Mouse (Mus musculus): Measurements from ENCODE around the gene Lhfpl5. TPM values are rescaled to one million over a fixed set of nuclear protein-coding genes. Genes with fewer than 3 reads are reported as not detected.

The Lhfpl5 gene
- polyA plus RNA-seq, 1 experiment from 2014 or later: 0.39 TPM

DNA sequence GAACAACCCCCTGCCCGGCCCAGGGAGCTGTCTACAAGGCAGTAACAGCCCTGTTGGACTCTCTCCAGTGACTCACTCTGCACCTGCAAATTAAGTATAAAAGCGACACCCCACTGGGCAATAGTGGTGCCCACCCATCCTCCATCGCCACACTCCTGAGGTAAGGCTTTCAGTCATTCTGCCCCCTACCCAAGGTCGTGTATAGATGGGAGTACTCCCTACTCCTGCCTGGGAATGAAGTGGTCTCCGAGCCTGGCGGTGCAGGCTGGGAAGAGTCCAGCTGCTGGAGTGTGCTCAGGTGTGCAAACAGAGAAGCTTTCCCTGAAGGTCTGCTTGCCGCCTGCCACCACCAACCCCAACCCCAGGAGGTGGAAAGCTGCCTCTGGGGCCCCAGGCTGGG, 13.8 kb upstream of the Lhfpl5 start:
- H3K27me3 ChIP-seq (ENCODE audit: control insufficient read depth, insufficient read depth, low read length): no peaks in the 10 kb centered on the region
- H3K4me3 ChIP-seq (ENCODE audit: low read length): no peak overlapping the region
- no peak overlapping the region for H3K4me2 ChIP-seq (ENCODE audit: low read depth, low read length)
- H3K9ac ChIP-seq (ENCODE audit: low read length): no peak overlapping the region
- ATAC-seq (replicated peaks; ENCODE audit: extremely low read depth, insufficient read depth, low FRiP score): no peak
- H3K4me1 ChIP-seq (ENCODE audit: control insufficient read depth, insufficient read depth, low read length): peaks cover under 1% of the 10 kb centered on the region; the same call in 1 of the 2 replicates
- H3K27ac ChIP-seq (ENCODE audit: low read length): no peak overlapping the region
- WGBS: 60% methylated on average over 7 of the region's 7 CpGs
- H3K36me3 ChIP-seq (ENCODE audit: control insufficient read depth, insufficient read depth): no peaks in the 10 kb centered on the region
- H3K9me3 ChIP-seq (replicated peaks; ENCODE audit: control insufficient read depth, low read length): no peaks in the 10 kb centered on the region

DNA sequence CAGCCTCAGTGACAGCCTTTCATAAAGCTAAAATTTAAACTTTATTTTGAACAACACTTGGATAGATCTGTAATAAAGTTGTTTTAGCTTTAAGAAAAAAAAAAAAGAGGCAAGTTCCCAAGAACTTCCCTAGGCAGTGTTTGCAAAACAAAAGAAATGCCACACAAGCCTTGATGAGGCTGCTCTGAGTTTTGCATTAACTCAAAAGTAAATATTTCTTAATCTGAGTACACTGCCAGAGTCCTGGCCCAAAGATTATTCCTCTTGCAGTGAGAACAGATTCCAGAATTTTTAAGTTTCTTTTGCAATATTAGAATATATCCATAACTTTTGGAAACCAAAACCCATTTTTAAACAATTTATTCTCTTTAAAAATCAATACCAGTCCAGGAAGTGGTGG, 10.3 kb upstream of the Lhfpl5 start:
- Histone ChIP-seq H3K4me2 (ENCODE audit: low read depth, low read length) (no peak overlapping the region), H3K4me1 (ENCODE audit: control insufficient read depth, insufficient read depth, low read length) (no peaks in the 10 kb centered on the region), H3K27ac (ENCODE audit: low read length) (no peak overlapping the region), H3K9me3 (replicated peaks; ENCODE audit: control insufficient read depth, low read length) (no peaks in the 10 kb centered on the region), H3K27me3 (ENCODE audit: control insufficient read depth, insufficient read depth, low read length) (no peaks in the 10 kb centered on the region), H3K4me3 (ENCODE audit: low read length) (no peak overlapping the region), H3K36me3 (ENCODE audit: control insufficient read depth, insufficient read depth) (no peaks in the 10 kb centered on the region), H3K9ac (ENCODE audit: low read length) (no peak overlapping the region)
- ATAC-seq (replicated peaks; ENCODE audit: extremely low read depth, insufficient read depth, low FRiP score): no peak

DNA sequence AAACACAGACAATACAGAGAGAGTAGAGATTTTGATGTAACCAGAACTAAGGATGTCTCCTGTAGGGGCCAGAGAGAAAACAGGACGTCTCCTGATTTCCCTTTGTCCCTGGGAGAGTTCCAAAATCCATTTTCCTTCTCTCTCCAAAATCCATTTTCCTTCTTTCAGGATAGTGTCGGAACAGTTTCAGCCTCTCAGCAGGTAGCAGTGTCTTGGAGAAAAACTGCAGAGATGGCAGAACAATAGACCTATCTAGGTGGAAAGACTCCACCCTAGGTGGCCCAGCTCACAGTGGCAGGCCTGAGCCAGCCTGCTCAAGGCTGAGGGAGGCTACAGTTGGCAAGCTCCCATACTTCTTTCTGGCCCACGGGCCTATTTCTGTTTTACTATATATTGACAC, 7.9 kb upstream of the Lhfpl5 start:
- Histone ChIP-seq H3K27ac (ENCODE audit: low read length) (no peak overlapping the region), H3K27me3 (ENCODE audit: control insufficient read depth, insufficient read depth, low read length) (no peaks in the 10 kb centered on the region), H3K9ac (ENCODE audit: low read length) (no peak overlapping the region), H3K4me1 (ENCODE audit: control insufficient read depth, insufficient read depth, low read length) (no peaks in the 10 kb centered on the region), H3K4me2 (ENCODE audit: low read depth, low read length) (no peak overlapping the region), H3K9me3 (replicated peaks; ENCODE audit: control insufficient read depth, low read length) (no peaks in the 10 kb centered on the region), H3K4me3 (ENCODE audit: low read length) (no peak overlapping the region), H3K36me3 (ENCODE audit: control insufficient read depth, insufficient read depth) (no peaks in the 10 kb centered on the region)
- 38% methylated on average over 3 of the region's 3 CpGs for WGBS
- ATAC-seq (replicated peaks; ENCODE audit: extremely low read depth, insufficient read depth, low FRiP score): no peak

DNA sequence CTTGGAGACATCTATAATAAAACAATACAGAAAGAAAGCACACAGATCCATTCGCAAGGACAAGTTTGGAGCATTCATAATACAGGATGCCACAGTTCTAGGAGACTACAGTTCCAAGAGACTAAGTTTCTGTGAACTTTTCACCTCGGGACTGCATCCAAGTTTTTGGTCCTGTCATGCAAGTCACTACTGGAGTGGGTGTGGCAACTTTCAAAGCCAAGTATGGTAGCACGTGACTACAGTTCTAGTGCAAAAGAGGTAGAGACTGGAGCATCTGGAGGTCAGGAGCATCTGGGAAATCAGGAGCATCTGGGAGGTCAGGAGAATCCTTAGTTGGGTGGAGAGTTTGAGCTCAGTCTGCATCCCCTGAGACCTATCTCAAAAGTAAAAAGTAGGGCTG, 3.6 kb upstream of the Lhfpl5 start:
- WGBS: 70% methylated on average over 3 of the region's 3 CpGs
- H3K27me3 ChIP-seq (ENCODE audit: control insufficient read depth, insufficient read depth, low read length): no peaks in the 10 kb centered on the region
- H3K36me3 ChIP-seq (ENCODE audit: control insufficient read depth, insufficient read depth): no peaks in the 10 kb centered on the region
- H3K9ac ChIP-seq (ENCODE audit: low read length): no peak overlapping the region
- no peak overlapping the region for H3K4me3 ChIP-seq (ENCODE audit: low read length)
- H3K4me2 ChIP-seq (ENCODE audit: low read depth, low read length): no peak overlapping the region
- no peaks in the 10 kb centered on the region for H3K9me3 ChIP-seq (replicated peaks; ENCODE audit: control insufficient read depth, low read length)
- H3K4me1 ChIP-seq (ENCODE audit: control insufficient read depth, insufficient read depth, low read length): no peaks in the 10 kb centered on the region
- no peak overlapping the region for H3K27ac ChIP-seq (ENCODE audit: low read length)
- ATAC-seq (replicated peaks; ENCODE audit: extremely low read depth, insufficient read depth, low FRiP score): no peak

DNA sequence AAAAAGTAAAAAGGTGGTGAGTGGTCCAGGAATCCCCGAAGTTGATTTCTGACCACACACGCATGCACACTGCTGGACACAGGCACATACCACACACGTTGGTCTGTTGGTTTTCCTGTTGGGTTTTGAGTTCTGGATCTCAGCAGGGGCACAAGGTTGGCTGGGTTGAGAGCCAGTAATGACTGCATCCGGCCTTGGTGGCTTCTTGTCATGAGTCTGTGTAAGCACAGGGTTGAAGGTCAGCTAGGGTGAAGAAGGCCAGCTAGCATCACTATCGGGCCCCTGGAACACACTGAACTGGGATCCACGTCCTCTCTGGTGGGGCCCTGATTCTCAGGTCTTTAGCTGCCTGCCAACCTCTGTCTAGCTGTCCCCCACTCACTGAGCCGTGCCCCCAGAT, 2.9 kb upstream of the Lhfpl5 start:
- 83% methylated on average over 7 of the region's 7 CpGs for WGBS
- Histone ChIP-seq H3K27ac (ENCODE audit: low read length) (no peak overlapping the region), H3K9me3 (replicated peaks; ENCODE audit: control insufficient read depth, low read length) (no peaks in the 10 kb centered on the region), H3K4me2 (ENCODE audit: low read depth, low read length) (no peak overlapping the region), H3K4me3 (ENCODE audit: low read length) (no peak overlapping the region), H3K27me3 (ENCODE audit: control insufficient read depth, insufficient read depth, low read length) (no peaks in the 10 kb centered on the region), H3K4me1 (ENCODE audit: control insufficient read depth, insufficient read depth, low read length) (no peaks in the 10 kb centered on the region), H3K36me3 (ENCODE audit: control insufficient read depth, insufficient read depth) (no peaks in the 10 kb centered on the region), H3K9ac (ENCODE audit: low read length) (no peak overlapping the region)
- ATAC-seq (replicated peaks; ENCODE audit: extremely low read depth, insufficient read depth, low FRiP score): no peak

DNA sequence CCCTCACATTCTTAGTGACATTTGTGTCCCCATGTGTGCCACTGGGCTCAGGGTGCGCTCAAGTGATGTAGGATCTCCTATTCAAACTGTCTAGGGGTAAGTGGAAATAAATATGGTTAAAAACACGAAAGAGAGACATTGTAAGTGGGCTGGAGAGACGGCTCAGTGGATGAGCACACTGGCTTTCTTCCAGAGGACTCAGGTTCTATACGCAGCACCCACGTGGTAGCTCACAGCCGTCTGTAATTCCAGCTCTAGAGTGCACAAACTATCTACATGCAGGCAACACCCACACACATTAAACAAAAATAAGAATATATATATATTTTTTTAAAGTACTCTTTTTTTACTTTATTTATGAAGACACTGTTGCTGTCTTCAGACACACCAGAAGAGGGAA, 2.5 kb upstream of the Lhfpl5 start:
- Histone ChIP-seq H3K27me3 (ENCODE audit: control insufficient read depth, insufficient read depth, low read length) (no peaks in the 10 kb centered on the region), H3K4me3 (ENCODE audit: low read length) (no peak overlapping the region), H3K4me1 (ENCODE audit: control insufficient read depth, insufficient read depth, low read length) (no peaks in the 10 kb centered on the region), H3K9me3 (replicated peaks; ENCODE audit: control insufficient read depth, low read length) (no peaks in the 10 kb centered on the region), H3K27ac (ENCODE audit: low read length) (no peak overlapping the region), H3K36me3 (ENCODE audit: control insufficient read depth, insufficient read depth) (no peaks in the 10 kb centered on the region), H3K9ac (ENCODE audit: low read length) (no peak overlapping the region), H3K4me2 (ENCODE audit: low read depth, low read length) (no peak overlapping the region)
- 72% methylated on average over 6 of the region's 6 CpGs for WGBS
- ATAC-seq (replicated peaks; ENCODE audit: extremely low read depth, insufficient read depth, low FRiP score): no peak

DNA sequence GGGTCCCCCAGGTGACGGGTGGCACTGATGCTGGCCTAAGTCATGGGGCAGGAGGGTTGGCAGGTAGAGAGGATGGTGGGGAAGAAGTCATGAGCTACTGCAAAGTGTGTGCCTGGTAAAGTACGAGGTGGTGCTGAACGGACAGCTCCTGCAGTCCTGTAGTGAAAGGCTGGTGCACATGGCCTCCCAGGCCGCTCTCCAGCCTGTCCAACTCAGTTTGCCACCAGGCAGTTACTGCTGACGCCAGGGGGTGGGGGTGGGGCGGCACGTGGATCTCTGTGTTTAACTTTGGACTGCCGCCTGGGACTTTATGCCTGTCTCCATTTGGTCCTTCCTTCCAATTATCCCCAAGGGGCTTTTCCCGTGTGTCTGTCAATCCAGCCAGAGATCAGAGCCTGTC, 5.0 kb downstream of the Lhfpl5 start:
- H3K4me3 ChIP-seq (ENCODE audit: low read length): no peak overlapping the region
- no peaks in the 10 kb centered on the region for H3K9me3 ChIP-seq (replicated peaks; ENCODE audit: control insufficient read depth, low read length)
- WGBS: 5% methylated on average over 9 of the region's 9 CpGs
- no peak for ATAC-seq (replicated peaks; ENCODE audit: extremely low read depth, insufficient read depth, low FRiP score)
- H3K4me1 ChIP-seq (ENCODE audit: control insufficient read depth, insufficient read depth, low read length): no peaks in the 10 kb centered on the region
- H3K36me3 ChIP-seq (ENCODE audit: control insufficient read depth, insufficient read depth): no peaks in the 10 kb centered on the region
- H3K4me2 ChIP-seq (ENCODE audit: low read depth, low read length): no peak overlapping the region
- no peak overlapping the region for H3K9ac ChIP-seq (ENCODE audit: low read length)
- no peaks in the 10 kb centered on the region; the same call in 1 of the 2 replicates for H3K27me3 ChIP-seq (ENCODE audit: control insufficient read depth, insufficient read depth, low read length)
- no peak overlapping the region for H3K27ac ChIP-seq (ENCODE audit: low read length)

DNA sequence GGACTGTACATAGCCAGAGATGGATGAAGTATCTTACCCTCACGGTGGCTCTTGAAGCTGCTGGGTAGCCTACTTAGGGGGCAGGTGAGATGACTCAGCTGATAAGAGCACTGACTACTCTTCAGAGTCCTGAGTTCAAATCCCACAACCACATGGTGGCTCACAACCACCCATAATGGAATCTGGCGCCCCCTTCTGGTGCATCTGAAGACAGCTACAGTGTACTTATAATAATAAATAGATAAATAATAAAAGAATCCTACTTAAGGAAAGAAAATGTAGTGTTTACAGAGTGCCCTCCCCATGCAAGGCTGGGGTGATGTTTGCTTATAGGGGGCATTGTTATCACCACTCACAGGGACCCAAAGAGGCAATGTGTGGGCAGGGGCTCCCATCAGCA, 5.6 kb downstream of the Lhfpl5 start:
- H3K27ac ChIP-seq (ENCODE audit: low read length): no peak overlapping the region
- H3K4me1 ChIP-seq (ENCODE audit: control insufficient read depth, insufficient read depth, low read length): no peaks in the 10 kb centered on the region
- H3K36me3 ChIP-seq (ENCODE audit: control insufficient read depth, insufficient read depth): no peaks in the 10 kb centered on the region
- H3K9me3 ChIP-seq (replicated peaks; ENCODE audit: control insufficient read depth, low read length): no peaks in the 10 kb centered on the region
- no peak overlapping the region for H3K4me3 ChIP-seq (ENCODE audit: low read length)
- H3K4me2 ChIP-seq (ENCODE audit: low read depth, low read length): no peak overlapping the region
- WGBS: 53% methylated on average over 2 of the region's 2 CpGs
- H3K27me3 ChIP-seq (ENCODE audit: control insufficient read depth, insufficient read depth, low read length): no peaks in the 10 kb centered on the region; the same call in 1 of the 2 replicates
- ATAC-seq (replicated peaks; ENCODE audit: extremely low read depth, insufficient read depth, low FRiP score): no peak
- H3K9ac ChIP-seq (ENCODE audit: low read length): no peak overlapping the region

DNA sequence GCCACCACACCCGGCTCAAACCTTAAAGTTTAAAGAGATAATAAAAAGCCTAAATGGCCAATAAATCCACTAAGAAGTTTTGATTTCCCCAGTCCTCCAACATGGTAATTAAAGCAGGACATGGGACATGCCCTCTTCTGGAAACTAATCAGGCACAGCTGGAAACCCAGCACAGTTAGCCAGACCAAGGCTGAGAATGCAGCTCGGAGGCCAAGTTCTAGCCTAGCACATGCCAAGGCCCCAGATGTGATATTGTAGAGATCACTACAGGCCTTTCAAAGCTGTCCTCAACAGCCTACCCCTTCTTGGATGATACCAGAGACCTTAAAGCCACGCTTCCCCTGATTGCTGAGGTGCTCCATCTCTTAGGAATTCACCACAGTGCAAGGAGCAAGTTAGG, 11.1 kb downstream of the Lhfpl5 start:
- ATAC-seq (replicated peaks; ENCODE audit: extremely low read depth, insufficient read depth, low FRiP score): no peak
- Histone ChIP-seq H3K4me1 (ENCODE audit: control insufficient read depth, insufficient read depth, low read length) (peaks cover 8% of the 10 kb centered on the region), H3K27ac (ENCODE audit: low read length) (no peak overlapping the region), H3K4me2 (ENCODE audit: low read depth, low read length) (no peak overlapping the region), H3K27me3 (ENCODE audit: control insufficient read depth, insufficient read depth, low read length) (no peaks in the 10 kb centered on the region; the same call in 1 of the 2 replicates), H3K4me3 (ENCODE audit: low read length) (no peak overlapping the region), H3K9me3 (replicated peaks; ENCODE audit: control insufficient read depth, low read length) (no peaks in the 10 kb centered on the region), H3K9ac (ENCODE audit: low read length) (no peak overlapping the region), H3K36me3 (ENCODE audit: control insufficient read depth, insufficient read depth) (peaks cover 27% of the 10 kb centered on the region)
- 80% methylated on average over 3 of the region's 3 CpGs for WGBS

DNA sequence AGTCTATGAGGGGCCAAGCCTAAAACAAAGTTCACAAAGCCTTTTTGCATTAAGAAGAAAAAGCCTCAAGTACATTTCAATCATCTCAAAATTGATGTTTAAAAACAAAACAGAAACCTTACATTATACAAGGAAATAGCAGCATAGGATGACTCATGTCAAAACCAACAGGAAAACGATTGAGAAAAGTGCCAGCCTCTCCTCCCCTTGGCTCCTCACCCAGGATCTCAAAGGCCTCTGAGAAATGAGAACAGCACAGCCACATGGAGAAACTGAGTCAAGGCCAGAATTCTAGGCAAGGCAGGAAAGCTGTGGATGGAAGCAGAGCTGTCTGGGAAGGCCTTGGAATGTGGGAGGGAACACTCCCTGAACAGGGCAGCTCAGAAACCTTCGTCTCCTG, 13.2 kb downstream of the Lhfpl5 start:
- peaks cover 42% of the 10 kb centered on the region for H3K36me3 ChIP-seq (ENCODE audit: control insufficient read depth, insufficient read depth)
- no peak for ATAC-seq (replicated peaks; ENCODE audit: extremely low read depth, insufficient read depth, low FRiP score)
- H3K9me3 ChIP-seq (replicated peaks; ENCODE audit: control insufficient read depth, low read length): no peaks in the 10 kb centered on the region
- H3K27ac ChIP-seq (ENCODE audit: low read length): no peak overlapping the region
- H3K27me3 ChIP-seq (ENCODE audit: control insufficient read depth, insufficient read depth, low read length): no peaks in the 10 kb centered on the region
- 71% methylated on average over 2 of the region's 2 CpGs for WGBS
- H3K4me2 ChIP-seq (ENCODE audit: low read depth, low read length): no peak overlapping the region
- H3K4me1 ChIP-seq (ENCODE audit: control insufficient read depth, insufficient read depth, low read length): peaks cover 21% of the 10 kb centered on the region
- H3K9ac ChIP-seq (ENCODE audit: low read length): no peak overlapping the region
- H3K4me3 ChIP-seq (ENCODE audit: low read length): no peak overlapping the region

All from heart, embryonic 16.5 days (tissue).